Mouse (Mus musculus): ENCODE data around the gene Aff3. TPM values are rescaled to one million over a fixed set of nuclear protein-coding genes. Genes with fewer than 3 reads are reported as not detected.

Aff3 gene
- total RNA-seq, 2 experiments from 2014 or later, result 1.3 to 3.2 TPM

GRCm38 (mm10) chr1:38268246-38269042 lies 396.3 kb downstream of the Aff3 start:
- DNase-seq, result no peak

GRCm38 (mm10) chr1:38263251-38263650 lies 401.5 kb downstream of the Aff3 start:
- DNase-seq, result peak in 1 of 2 experiments; percentile 18

DNA sequence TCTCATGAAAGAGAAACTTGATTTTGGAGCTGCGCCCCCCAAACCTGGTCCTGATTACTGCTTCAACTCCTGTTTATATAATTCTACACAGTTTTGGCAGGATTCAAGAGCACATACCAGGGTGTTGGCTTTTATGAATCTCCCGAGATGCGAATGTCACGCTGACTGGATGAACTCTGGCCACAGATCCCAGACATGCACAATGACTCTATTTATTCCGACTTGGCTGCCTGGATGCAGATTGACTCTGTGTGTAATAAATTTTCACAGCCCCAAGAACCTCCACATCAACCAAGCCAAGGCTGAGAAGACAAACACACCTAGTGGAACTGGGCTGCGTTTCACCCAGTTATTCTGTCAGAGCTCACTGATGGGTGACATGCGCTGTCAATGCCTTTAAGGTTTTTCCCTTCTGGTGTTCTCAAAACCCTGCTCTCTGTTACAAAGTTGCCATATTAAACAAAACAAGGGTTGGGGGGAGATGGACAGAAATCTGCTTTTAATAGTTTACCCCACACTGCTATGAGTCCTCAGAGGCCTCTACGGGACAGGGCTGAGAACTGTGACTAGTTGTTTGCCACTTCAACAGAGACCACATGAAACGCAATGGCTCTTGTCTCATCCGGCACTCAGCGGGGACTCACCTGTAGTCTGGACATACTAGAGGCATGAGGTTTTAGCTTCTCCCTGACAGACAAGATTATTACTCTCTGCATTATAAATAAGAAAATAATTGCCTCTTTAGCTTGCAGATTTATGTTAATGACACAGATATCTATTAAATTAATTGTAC lies 402.2 kb downstream of the Aff3 start:
- peak; percentile 53 to 78 for DNase-seq

DNA sequence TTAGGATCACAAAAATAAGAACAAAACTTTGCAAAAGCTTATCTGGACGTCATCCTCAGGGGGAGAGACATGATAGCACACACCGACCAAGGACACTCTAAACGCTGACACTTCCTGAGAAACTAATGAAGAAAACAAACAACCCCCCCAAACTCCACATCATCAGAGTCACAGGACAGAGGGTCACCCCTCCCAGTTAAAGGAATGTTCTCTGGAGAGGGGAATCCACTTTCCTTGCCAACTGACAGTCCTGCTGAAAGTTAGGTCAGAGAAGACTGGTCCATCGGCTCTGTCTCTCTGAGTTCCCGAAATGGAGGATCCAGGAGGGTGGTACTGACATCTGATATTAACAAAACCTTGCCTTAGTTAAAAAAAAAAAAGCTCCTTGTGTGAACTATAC lies 403.7 kb downstream of the Aff3 start:
- DNase-seq, result peak; percentile 31 to 55

GRCm38 (mm10) chr1:38259541-38260338 lies 405.0 kb downstream of the Aff3 start:
- DNase-seq, result no peak

- DNase-seq, result no peak
Observed at GRCm38 (mm10) chr1:38254426-38254825, 410.3 kb downstream of the Aff3 start.

- peak in 1 of 2 experiments; percentile 29 for DNase-seq
Observed at GRCm38 (mm10) chr1:38252766-38253079, 412.0 kb downstream of the Aff3 start.

DNA sequence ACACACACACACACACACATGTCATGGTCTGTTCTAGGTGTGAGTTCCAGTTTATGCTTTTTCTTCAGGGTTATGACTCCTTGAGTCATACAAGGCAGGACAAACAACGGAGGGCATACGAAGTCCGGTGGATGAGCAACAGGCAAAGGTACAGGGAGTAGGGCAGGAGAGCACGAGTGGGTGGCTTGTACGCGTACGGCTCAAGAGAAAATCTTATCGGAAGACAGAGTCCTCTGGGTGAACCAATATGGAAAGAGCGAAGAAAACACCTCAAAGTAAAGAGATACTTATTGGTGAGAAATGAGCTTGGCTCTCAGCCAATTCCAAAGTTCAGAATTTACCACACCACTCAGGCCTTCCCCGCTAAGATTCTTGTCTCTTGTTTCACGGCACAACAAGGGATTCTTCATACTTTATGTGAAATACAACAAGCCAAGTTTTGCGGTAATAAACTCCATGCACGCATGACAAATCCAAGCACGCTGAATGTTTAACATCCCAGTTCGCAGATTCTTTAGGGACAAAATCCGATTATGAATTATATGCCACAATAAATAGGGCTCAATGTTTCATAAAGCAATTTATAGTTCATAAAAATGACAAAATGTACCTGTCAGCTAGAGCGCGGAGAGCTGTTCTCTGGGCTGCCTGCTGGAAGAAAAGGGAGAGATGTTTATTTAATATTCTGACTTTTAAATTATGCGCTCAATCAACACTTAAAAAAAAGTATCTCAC lies 412.6 kb downstream of the Aff3 start:
- no peak for DNase-seq

DNA sequence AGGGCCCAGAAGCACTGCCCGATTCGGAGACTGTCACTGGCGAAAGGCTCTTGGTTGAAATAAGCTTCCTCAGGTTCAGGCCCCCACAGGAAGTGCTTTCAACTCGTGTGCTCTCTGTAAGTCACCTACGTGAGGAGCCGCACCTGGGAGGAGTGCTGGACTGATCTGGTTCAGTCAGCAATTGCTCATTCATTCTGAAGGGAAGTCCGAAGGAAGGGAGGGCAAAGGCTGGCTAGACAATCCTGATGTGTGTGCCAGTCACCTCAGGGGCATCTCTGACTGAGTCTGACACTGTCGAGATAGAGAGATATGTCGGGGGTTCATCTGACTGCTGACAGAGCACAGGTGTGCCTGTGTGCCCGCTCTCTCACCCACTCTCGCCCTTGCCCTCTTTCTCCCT lies 413.3 kb downstream of the Aff3 start:
- DNase-seq, result no peak

DNA sequence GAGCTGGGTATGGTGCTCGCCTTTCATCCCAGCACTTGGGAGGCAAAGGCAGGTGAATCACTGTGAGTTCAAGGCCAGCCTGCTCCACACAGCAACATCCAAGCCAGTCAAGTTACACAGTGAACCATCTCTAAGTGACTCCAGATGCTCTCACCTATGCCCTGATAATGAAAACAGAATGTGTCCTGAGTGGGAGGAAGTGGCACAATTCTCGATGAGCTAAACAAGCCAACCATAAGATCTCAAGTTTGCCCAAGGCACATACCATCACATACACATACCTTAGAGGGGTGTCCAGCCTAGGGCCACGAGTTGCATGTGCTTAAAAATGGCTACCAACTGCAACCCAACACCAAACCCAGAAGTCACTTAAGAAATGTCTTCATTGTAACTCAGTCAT lies 414.5 kb downstream of the Aff3 start:
- DNase-seq, result no peak

- no peak for DNase-seq
Observed at GRCm38 (mm10) chr1:38249561-38249960, 415.2 kb downstream of the Aff3 start.

DNA sequence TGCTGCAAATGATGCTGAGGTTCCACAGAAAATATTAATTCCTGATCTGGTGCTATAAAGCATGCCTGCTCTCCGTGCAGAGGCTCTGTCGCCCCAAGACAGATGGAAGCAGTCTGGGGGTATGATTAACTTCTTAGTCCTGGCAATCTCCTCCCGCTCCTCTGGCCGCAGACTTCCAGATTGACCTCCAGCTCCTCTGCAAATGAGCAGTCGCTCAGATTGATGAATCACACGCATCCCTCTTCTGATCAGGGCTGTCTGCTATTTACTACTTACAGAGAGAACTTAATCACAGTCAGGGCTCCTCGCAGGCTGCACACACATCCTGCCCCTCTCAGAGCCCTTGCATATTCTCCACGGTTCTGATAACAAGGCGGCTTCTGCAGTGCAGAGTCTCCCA lies 416.7 kb downstream of the Aff3 start:
- DNase-seq, result peak in 1 of 2 experiments; percentile 32

DNA sequence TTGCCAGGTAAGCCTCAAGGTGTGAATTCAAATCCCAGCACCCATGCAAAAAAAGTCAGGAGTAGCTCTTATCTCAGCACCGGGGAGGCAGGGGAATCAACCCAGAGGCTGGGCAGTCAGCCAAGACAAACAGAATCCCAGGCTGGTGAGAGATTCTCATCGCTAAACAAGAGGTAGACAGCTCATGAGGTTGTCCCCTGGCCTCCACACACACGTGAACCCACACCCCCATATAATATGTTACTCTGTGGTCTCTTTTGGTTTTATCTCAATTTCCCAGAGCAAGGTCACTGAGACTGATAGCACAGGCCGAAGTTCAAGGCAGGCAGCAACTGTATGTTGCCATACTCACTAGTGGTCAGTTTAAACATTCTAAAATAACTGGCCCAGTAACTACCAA lies 422.2 kb downstream of the Aff3 start:
- DNase-seq, result peak in 1 of 2 experiments; percentile 29

GRCm38 (mm10) chr1:38241801-38242200 lies 423.0 kb downstream of the Aff3 start:
- peak; percentile 71 to 85 for DNase-seq

- no peak for DNase-seq
Observed at GRCm38 (mm10) chr1:38241221-38241666, 423.5 kb downstream of the Aff3 start.

DNA sequence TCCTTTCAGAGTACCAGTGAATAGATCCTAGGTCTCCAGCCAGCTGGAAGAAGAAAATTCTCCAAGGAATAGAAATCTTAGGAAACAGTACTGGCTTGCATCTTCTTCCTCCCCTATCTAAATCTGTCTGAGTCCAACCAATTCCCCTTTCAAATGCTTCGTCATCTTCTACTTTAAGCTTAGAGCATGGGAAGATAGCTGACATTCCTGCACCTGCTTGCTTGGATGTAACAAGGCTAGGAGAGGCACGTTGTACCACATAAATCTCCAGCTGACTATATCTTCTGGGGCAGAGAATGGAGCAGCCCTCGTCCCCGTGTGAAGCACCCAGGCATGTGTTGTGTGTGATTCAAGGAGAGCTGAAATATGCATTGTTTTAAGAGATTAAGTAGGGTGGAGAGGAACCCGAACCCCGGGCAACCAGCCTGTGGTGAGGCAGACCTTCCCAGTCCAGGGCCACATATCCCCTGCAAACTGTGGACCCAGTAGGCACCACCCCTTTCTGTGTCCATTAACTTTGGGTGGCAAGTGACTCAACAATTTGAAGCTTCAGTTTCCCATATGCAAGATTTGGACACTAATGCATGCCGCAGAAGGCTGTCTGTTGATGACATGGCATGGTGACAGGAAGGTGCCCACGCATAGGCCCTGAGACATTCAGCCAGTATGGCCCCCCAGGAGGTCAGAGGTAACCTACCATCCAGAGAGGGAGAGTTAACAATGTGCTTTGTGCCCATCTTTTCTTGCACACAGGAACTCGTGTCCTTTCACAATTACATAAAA lies 424.1 kb downstream of the Aff3 start:
- peak; percentile 29 to 39 for DNase-seq

DNA sequence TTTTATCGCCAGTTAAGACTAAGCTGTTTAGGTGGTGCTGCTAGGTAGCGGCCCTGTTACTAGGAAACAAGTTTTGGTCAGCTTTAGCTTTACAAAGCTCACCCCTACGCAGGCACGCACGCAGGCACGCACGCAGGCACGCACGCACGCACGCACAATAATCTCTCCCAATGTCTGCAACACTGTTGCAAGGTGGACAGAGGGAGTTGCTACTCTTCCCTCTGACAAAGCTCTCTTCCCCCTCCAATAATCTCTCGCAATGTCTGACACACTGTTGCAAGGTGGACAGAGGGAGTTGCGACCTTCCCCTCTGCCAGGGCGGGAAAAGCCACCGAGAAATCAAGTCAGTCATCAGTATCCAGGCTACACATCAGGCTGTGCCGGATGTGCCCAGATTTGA lies 425.2 kb downstream of the Aff3 start:
- DNase-seq, result no peak

- no peak for DNase-seq
Observed at GRCm38 (mm10) chr1:38237831-38238230, 426.9 kb downstream of the Aff3 start.

- no peak for DNase-seq
Observed at GRCm38 (mm10) chr1:38237027-38237787, 427.5 kb downstream of the Aff3 start.

- DNase-seq, result no peak
Observed at GRCm38 (mm10) chr1:38233121-38233520, 431.6 kb downstream of the Aff3 start.

Data from heart, adult 18-20 months (tissue).